Mouse (Mus musculus) hindbrain, embryonic 14.5 days (tissue): ENCODE results near the gene Timm17b. TPM values are rescaled to one million over a fixed set of nuclear protein-coding genes. Genes with fewer than 3 reads are reported as not detected.
"Not testable (repeated sequence)": the region's sequence is repeated elsewhere in the genome, so short reads cannot be mapped to it uniquely, and the experiment has no call there.

ENCODE experiments used
- ATAC-seq: fragments of 200-750 bp; cut with Nextera tagmentation; 2 replicates; pipeline ENCODE4 v1.8.0; 2017; ENCODE audit warnings: moderate number of reproducible peaks, mild to moderate bottlenecking, moderate TSS enrichment, moderate library complexity; ENCODE audit not compliant: low FRiP score
- DNase-seq: peaks from one replicate; pipeline ENCODE4 v3.0.0-alpha.2; 2015; ENCODE audit warnings: low spot score
- H3K27ac ChIP-seq: fragments of 300-500 bp; sonication (generic); 2 replicates; pipeline ENCODE4 v1.5.1; 2014; ENCODE audit warnings: mild to moderate bottlenecking, moderate library complexity
- H3K27me3 ChIP-seq: fragments of 300-500 bp; sonication (generic); 2 replicates; pipeline ENCODE4 v1.6.1; 2014; ENCODE audit warnings: mild to moderate bottlenecking, low read length, mixed read lengths; ENCODE audit not compliant: control insufficient read depth, insufficient read depth
- H3K36me3 ChIP-seq: fragments of 300-500 bp; sonication (generic); replicated peaks from 2 replicates; pipeline ENCODE4 v1.6.1; 2014; ENCODE audit not compliant: control insufficient read depth, insufficient read depth
- H3K4me1 ChIP-seq: fragments of 300-500 bp; sonication (generic); replicated peaks from 2 replicates; pipeline ENCODE4 v1.6.1; 2014; ENCODE audit warnings: antibody characterized with exemption, low read length, mixed read lengths; ENCODE audit not compliant: control insufficient read depth, insufficient read depth
- H3K4me2 ChIP-seq: fragments of 300-500 bp; sonication (generic); replicated peaks from 2 replicates; pipeline ENCODE4 v1.6.1; 2014; ENCODE audit warnings: mild to moderate bottlenecking, moderate library complexity
- H3K4me3 ChIP-seq: fragments of 300-500 bp; sonication (generic); replicated peaks from 2 replicates; pipeline ENCODE4 v1.5.1; 2014; ENCODE audit warnings: mild to moderate bottlenecking, low read length
- H3K9ac ChIP-seq: fragments of 300-500 bp; sonication (generic); 2 replicates; pipeline ENCODE4 v1.6.1; 2014
- H3K9me3 ChIP-seq: fragments of 300-500 bp; sonication (generic); 2 replicates; pipeline ENCODE4 v1.6.1; 2016; ENCODE audit warnings: low read length; ENCODE audit not compliant: control insufficient read depth
- WGBS: fragments of 180-500 bp; shearing (Covaris S2); extraction: QIAGEN DNeasy Blood & Tissue Kit; methylation state at CpG from one replicate; pipeline ENCODE4 v1.1.7; 2014; 5-methylcytosine and 5-hydroxymethylcytosine counted together
- polyA plus RNA-seq: library from polyadenylated mRNA; unstranded; fragments of >200 nt; fragmentation: Nextera tagmentation; extraction: Ambion mirVana; gene quantifications from 2 replicates; pipeline ENCODE4 v1.2.1, GENCODE M21; 2014

Timm17b gene
- polyA plus RNA-seq, 1 experiment from 2014 or later: 166 TPM

DNA sequence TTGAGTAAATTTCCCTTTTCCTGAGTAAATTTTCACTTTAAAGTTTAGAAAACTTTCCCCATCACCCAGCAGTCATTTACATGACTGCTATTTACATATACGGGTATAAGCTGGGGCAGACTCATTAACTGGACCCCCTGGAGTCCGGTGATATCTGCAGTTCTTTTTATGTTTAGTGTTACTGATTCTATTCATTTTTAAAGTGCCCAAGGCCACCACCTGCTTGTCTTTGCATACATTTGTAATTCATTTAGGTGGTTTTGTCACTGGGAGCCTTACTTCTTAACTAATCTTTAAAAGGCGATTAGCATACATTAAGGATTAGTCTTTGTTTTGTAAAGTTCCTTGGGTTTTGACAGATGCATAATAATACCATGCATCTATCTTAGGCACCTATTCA, 29.3 kb upstream of the Timm17b start:
- H3K27me3 ChIP-seq: no peaks in the 10 kb centered on the region
- no peak for DNase-seq
- H3K4me1 ChIP-seq: no peaks in the 10 kb centered on the region
- no peaks in the 10 kb centered on the region for H3K9me3 ChIP-seq
- no peak for ATAC-seq
- no peak overlapping the region for H3K4me3 ChIP-seq
- H3K9ac ChIP-seq: no peak overlapping the region
- H3K4me2 ChIP-seq: no peak overlapping the region
- 36% methylated on average over 3 of the region's 3 CpGs for WGBS
- H3K36me3 ChIP-seq: peaks cover 40% of the 10 kb centered on the region
- H3K27ac ChIP-seq: no peak overlapping the region

- Histone ChIP-seq H3K9ac (peak within 1 kb of the TSS; percentile 58), H3K4me1 (peaks cover 11% of the 10 kb centered on the region; the same call in 1 of the 2 replicates), H3K36me3 (peaks cover 15% of the 10 kb centered on the region), H3K4me3 (peak within 1 kb of the TSS; percentile 51), H3K9me3 (no peaks in the 10 kb centered on the region), H3K4me2 (peak within 1 kb of the TSS; percentile 86), H3K27ac (peak within 1 kb of the TSS; percentile 51), H3K27me3 (no peaks in the 10 kb centered on the region)
- WGBS: 11% methylated on average over 37 of the region's 38 CpGs
- ATAC-seq (peak; percentile 91), DNase-seq (peak; percentile 76)
Observed at GRCm38 (mm10) chrX:7878007-7878419, 21.1 kb upstream of the Timm17b start, which contains the start of gene Pim2. Pim2 (plus strand) TSS chrX:7878262.

DNA sequence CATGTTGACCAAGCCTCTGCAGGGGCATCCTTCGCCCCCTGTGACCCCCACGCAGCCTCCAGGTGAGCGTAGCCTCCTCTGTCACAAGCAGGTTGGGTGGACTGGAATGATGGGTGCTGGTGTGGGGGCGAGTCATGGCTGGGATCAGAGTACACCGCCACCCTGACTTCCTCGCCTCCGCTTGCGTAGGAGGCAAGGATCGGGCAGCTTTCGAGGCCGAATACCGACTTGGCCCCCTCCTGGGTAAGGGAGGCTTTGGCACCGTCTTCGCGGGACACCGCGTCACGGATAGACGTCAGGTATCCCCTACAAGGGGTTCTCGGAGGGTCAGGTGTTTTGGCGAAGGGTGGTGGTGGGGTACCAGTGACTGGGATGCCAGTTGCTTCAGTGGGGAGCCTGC, 20.7 kb upstream of the Timm17b start:
- DNase-seq (no peak), ATAC-seq (peak; percentile 60; the same call in 1 of the 2 replicates)
- Histone ChIP-seq H3K36me3 (peaks cover 11% of the 10 kb centered on the region), H3K9me3 (no peaks in the 10 kb centered on the region), H3K4me1 (peaks cover 11% of the 10 kb centered on the region; the same call in 1 of the 2 replicates), H3K4me2 (peak overlapping the region; percentile 86), H3K4me3 (peak overlapping the region; percentile 51), H3K9ac (peak overlapping the region; percentile 58), H3K27ac (no peak overlapping the region), H3K27me3 (no peaks in the 10 kb centered on the region)
- 23% methylated on average over 21 of the region's 21 CpGs for WGBS

- Histone ChIP-seq H3K4me3 (peak overlapping the region; percentile 51), H3K4me2 (peak overlapping the region; percentile 86), H3K27ac (peak overlapping the region; percentile 14; the same call in 1 of the 2 replicates), H3K9ac (peak overlapping the region; percentile 28), H3K36me3 (no peaks in the 10 kb centered on the region), H3K27me3 (no peaks in the 10 kb centered on the region), H3K4me1 (peaks cover 13% of the 10 kb centered on the region; the same call in 1 of the 2 replicates), H3K9me3 (no peaks in the 10 kb centered on the region)
- DNase-seq (peak; percentile 71), ATAC-seq (peak; percentile 51)
- WGBS: 16% methylated on average over 11 of the region's 11 CpGs
Observed at GRCm38 (mm10) chrX:7879819-7880218, 19.3 kb upstream of the Timm17b start.

GRCm38 (mm10) chrX:7883841-7884567, 15.2 kb upstream of the Timm17b start, which contains the start of gene Slc35a2:
Slc35a2 (plus strand) TSS chrX:7884028.
- H3K36me3 ChIP-seq: no peaks in the 10 kb centered on the region
- H3K4me1 ChIP-seq: peaks cover 11% of the 10 kb centered on the region; the same call in 1 of the 2 replicates
- H3K4me3 ChIP-seq: peak within 1 kb of the TSS; percentile 55
- DNase-seq: peak; percentile 58
- H3K9me3 ChIP-seq: no peaks in the 10 kb centered on the region
- WGBS: 27% methylated on average over 49 of the region's 49 CpGs
- H3K27me3 ChIP-seq: no peaks in the 10 kb centered on the region
- H3K27ac ChIP-seq: peak within 1 kb of the TSS; percentile 91
- H3K9ac ChIP-seq: peak within 1 kb of the TSS; percentile 60
- peak; percentile 88 for ATAC-seq
- peak within 1 kb of the TSS; percentile 60 for H3K4me2 ChIP-seq

GRCm38 (mm10) chrX:7898211-7898610, 946 bp upstream of the Timm17b start:
- DNase-seq (no peak), ATAC-seq (no peak)
- peak overlapping the region; percentile 55 for H3K4me3 ChIP-seq
- H3K4me1 ChIP-seq: 0 out of 2 replicates have a peak, but pooled peaks cover 6% of the 10 kb centered on the region
- no peaks in the 10 kb centered on the region for H3K9me3 ChIP-seq
- peaks cover 17% of the 10 kb centered on the region for H3K36me3 ChIP-seq
- WGBS: 34% methylated on average over 13 of the region's 13 CpGs
- no peaks in the 10 kb centered on the region for H3K27me3 ChIP-seq
- peak overlapping the region; percentile 64 for H3K9ac ChIP-seq
- H3K27ac ChIP-seq: peak overlapping the region; percentile 73
- H3K4me2 ChIP-seq: peak overlapping the region; percentile 58

GRCm38 (mm10) chrX:7904441-7904840, 5.3 kb downstream of the Timm17b start:
- Histone ChIP-seq H3K27me3 (no peaks in the 10 kb centered on the region), H3K4me2 (no peak overlapping the region), H3K4me3 (no peak overlapping the region), H3K36me3 (peaks cover 4% of the 10 kb centered on the region), H3K4me1 (no peaks in the 10 kb centered on the region), H3K27ac (no peak overlapping the region), H3K9me3 (no peaks in the 10 kb centered on the region), H3K9ac (no peak overlapping the region)
- DNase-seq (no peak), ATAC-seq (no peak)
- 86% methylated on average over 5 of the region's 5 CpGs for WGBS

DNA sequence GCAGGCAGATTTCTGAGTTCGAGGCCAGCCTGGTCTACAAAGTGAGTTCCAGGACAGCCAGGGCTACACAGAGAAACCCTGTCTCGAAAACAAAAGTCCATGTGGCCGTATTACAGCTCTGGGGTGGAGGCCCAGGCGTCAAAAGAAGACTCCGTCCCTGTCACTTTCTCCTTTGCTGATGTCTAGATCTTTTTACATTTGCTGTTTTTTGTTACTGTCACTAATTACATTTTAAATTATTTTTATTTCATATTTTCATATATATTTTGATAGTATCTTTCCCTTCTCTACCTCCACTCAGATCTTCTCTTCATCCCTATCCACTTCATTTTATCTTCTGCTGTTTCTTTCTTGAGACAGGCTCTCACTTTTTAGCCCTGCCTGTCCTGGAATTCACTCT, 8.6 kb downstream of the Timm17b start, which contains the start of gene Gm10491:
Gene Gm10491 (minus strand): TSS at position 101 of the 400 bp plus-strand sequence.
- Histone ChIP-seq H3K4me1 (no peaks in the 10 kb centered on the region), H3K27ac (no peak within 1 kb of the TSS), H3K27me3 (no peaks in the 10 kb centered on the region), H3K36me3 (peaks cover 4% of the 10 kb centered on the region), H3K4me2 (no peak within 1 kb of the TSS), H3K9me3 (no peaks in the 10 kb centered on the region; the same call in 1 of the 2 replicates), H3K4me3 (no peak within 1 kb of the TSS), H3K9ac (no peak within 1 kb of the TSS)
- ATAC-seq (no peak), DNase-seq (no peak)
- WGBS: 85% methylated on average over 5 of the region's 5 CpGs

DNA sequence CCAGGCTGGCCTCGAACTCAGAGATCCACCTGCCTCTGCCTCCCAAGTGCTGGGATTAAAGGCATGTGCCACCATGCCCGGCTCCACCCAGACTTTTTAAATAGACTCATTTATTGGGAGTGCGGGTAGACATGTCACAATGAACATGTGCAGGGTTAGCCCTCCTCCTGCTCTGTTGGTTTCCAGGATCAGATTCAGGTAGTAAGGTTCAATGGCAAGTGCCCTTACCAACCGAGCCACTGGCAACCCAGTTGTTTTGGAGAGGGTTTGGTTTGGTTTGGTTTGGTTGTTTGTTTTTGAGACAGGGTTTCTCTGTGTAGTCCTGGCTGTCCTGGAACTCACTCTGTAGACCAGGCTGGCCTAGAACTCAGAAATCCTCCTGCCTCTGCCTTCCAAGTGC, 10.1 kb downstream of the Timm17b start, which contains the start of gene Gm10490:
Gene Gm10490 (plus strand): TSS at position 301 of the 400 bp plus-strand sequence.
- not testable (repeated sequence) for ATAC-seq, H3K9me3 ChIP-seq, H3K4me1 ChIP-seq, H3K27me3 ChIP-seq, H3K36me3 ChIP-seq, H3K9ac ChIP-seq, H3K4me3 ChIP-seq, H3K27ac ChIP-seq, H3K4me2 ChIP-seq, DNase-seq
- 93% methylated on average over 4 of the region's 4 CpGs for WGBS
